Mouse (Mus musculus) liver, embryonic 14.5 days (tissue): ENCODE data around the gene Chrm2.

ENCODE experiments used
- CTCF ChIP-seq: IDR thresholded peaks from 2 replicates; pipeline ENCODE4 v1.5.1; 2016; ENCODE audit warnings: antibody characterized with exemption, low read depth, control low read depth
- EP300 ChIP-seq: IDR thresholded peaks from 2 replicates; pipeline ENCODE4 v1.6.1; 2016; ENCODE audit warnings: antibody characterized with exemption, low read depth

- TF ChIP-seq EP300: no peak
- TF ChIP-seq CTCF: no peak
Measured at GRCm38 (mm10) chr6:36507008-36507663, 119.3 kb downstream of the Chrm2 start.
